Mouse (Mus musculus) intestine, embryonic 14.5 days (tissue): ENCODE data around the gene Sun2. TPM values are rescaled to one million over a fixed set of nuclear protein-coding genes. Genes with fewer than 3 reads are reported as not detected.

ENCODE experiments used
- ATAC-seq: fragments of 200-750 bp; cut with Nextera tagmentation; replicated peaks from 2 replicates; pipeline ENCODE4 v1.8.0; 2017; ENCODE audit warnings: low read depth, moderate number of reproducible peaks, moderate TSS enrichment, moderate library complexity; ENCODE audit not compliant: low FRiP score, low TSS enrichment
- DNase-seq: peaks from one replicate; pipeline ENCODE4 v3.0.0-alpha.2; 2018; ENCODE audit warnings: low spot score
- H3K27ac ChIP-seq: fragments of 300-500 bp; sonication (generic); 2 replicates; pipeline ENCODE4 v1.5.1; 2014; ENCODE audit warnings: low read depth, mild to moderate bottlenecking, control low read depth
- H3K27me3 ChIP-seq: fragments of 300-500 bp; sonication (generic); replicated peaks from 2 replicates; pipeline ENCODE4 v1.6.1; 2014; ENCODE audit warnings: low read length, control low read depth; ENCODE audit not compliant: control insufficient read depth, insufficient read depth
- H3K36me3 ChIP-seq: fragments of 300-500 bp; sonication (generic); 2 replicates; pipeline ENCODE4 v1.6.1; 2014; ENCODE audit warnings: low read length, control low read depth; ENCODE audit not compliant: control insufficient read depth, insufficient read depth
- H3K4me1 ChIP-seq: fragments of 300-500 bp; sonication (generic); replicated peaks from 2 replicates; pipeline ENCODE4 v1.6.1; 2014; ENCODE audit warnings: low read length, control low read depth, mixed read lengths; ENCODE audit not compliant: control insufficient read depth, insufficient read depth
- H3K4me2 ChIP-seq: fragments of 300-500 bp; sonication (generic); 2 replicates; pipeline ENCODE4 v1.6.1; 2014; ENCODE audit warnings: low read length
- H3K4me3 ChIP-seq: fragments of 300-500 bp; sonication (generic); 2 replicates; pipeline ENCODE4 v1.5.1; 2014; ENCODE audit warnings: low read depth, low read length, control low read depth, mixed read lengths
- H3K9ac ChIP-seq: fragments of 300-500 bp; sonication (generic); 2 replicates; pipeline ENCODE4 v1.6.1; 2014; ENCODE audit warnings: mild to moderate bottlenecking, low read length
- H3K9me3 ChIP-seq: fragments of 300-500 bp; sonication (generic); 2 replicates; pipeline ENCODE4 v1.6.1; 2016; ENCODE audit warnings: low read length, control low read depth; ENCODE audit not compliant: control insufficient read depth
- WGBS: fragments of 180-500 bp; shearing (Covaris S2); extraction: QIAGEN DNeasy Blood & Tissue Kit; methylation state at CpG from one replicate; pipeline ENCODE4 v1.1.7; 2014; 5-methylcytosine and 5-hydroxymethylcytosine counted together
- polyA plus RNA-seq: library from polyadenylated mRNA; unstranded; fragments of >200 nt; fragmentation: Nextera tagmentation; extraction: Ambion mirVana; gene quantifications from 2 replicates; pipeline ENCODE4 v1.2.1, GENCODE M21; 2014

The Sun2 gene
- polyA plus RNA-seq, 1 experiment from 2014 or later = 5.4 TPM

DNA sequence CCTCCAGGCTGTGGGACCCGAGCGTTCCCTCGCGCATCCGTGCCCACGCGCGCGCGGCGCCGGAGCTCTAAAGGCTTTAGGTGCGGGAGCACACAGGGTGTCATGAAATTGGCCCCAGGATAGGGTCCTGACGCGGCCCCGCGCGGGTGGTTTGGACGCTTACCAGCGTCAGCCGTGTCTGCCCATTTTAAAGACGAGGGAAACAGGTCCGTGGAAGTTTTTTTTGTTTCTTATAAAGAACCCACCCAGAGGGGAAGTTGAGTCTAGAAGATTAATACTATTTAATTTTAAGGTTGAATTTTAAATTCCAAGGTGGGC lies 329 bp upstream of the Sun2 start:
- H3K9me3 ChIP-seq = no peaks in the 10 kb centered on the region
- peaks cover 17% of the 10 kb centered on the region for H3K36me3 ChIP-seq
- peak overlapping the region; percentile 70; the same call in 1 of the 2 replicates for H3K27ac ChIP-seq
- ATAC-seq (no peak), DNase-seq (no peak)
- H3K27me3 ChIP-seq = no peaks in the 10 kb centered on the region
- H3K9ac ChIP-seq = peak overlapping the region; percentile 79
- H3K4me2 ChIP-seq = peak overlapping the region; percentile 76
- H3K4me3 ChIP-seq = peak overlapping the region; percentile 95
- under 1% methylated on average over 23 of the region's 23 CpGs for WGBS
- peaks cover 13% of the 10 kb centered on the region for H3K4me1 ChIP-seq

DNA sequence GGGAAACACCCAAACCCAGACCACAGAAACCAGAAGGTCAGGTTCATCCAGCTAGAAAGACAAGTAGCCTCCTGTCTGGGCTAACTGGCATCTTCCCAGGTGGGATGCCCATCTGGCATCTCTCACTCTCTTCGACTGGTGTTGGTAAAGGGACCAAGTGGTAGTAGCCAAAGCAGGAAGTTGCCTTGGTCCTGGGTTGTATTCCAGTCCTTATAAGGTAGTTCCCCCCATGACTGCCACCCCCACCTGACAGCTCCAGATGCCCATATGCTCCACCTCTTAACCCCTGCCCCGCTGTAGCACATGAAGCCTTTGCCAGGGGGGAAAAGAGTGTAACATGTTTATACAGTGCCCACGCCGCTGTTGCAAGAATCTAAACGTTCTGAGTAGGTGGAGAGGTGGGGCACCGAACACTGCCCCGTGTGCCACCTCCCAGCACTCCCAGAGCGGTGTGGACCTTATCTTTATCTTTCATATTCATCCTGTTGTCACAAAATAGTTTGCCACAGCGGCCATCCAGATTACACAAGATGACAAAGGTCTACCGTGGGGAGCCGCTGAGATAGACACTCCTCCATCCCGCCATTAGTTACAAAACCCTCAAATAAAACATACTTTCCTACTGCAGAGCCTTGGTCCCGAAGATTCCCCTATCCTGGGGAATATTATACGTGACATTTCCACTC lies 1.0 kb downstream of the Sun2 start:
- Histone ChIP-seq H3K36me3 (peaks cover 31% of the 10 kb centered on the region), H3K9me3 (no peaks in the 10 kb centered on the region), H3K27ac (no peak overlapping the region), H3K27me3 (no peaks in the 10 kb centered on the region), H3K4me3 (peak overlapping the region; percentile 95), H3K4me2 (peak overlapping the region; percentile 76), H3K9ac (peak overlapping the region; percentile 79), H3K4me1 (peaks cover 13% of the 10 kb centered on the region)
- ATAC-seq = no peak
- DNase-seq = peak; percentile 54
- 11% methylated on average over 14 of the region's 14 CpGs for WGBS

DNA sequence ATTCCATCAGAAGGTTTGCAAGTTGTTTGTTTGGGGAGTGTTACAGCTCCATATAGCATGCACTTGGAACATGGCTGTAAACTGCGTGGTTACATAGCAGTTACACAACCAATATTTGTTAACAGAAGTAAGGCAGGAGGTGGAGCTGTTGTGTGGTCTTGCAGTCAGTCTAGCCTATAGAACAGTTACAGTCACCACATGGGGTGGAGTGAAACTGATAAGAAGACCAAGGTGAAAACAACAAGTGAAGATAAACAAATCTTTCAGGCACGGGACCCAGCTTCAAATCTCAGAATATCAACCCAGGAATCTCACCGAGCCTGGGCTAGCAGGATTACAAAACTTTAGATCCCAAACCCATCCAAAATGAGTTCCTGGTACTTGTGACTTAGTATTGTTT lies 1.6 kb downstream of the Sun2 start:
- Histone ChIP-seq H3K9ac (no peak overlapping the region), H3K4me1 (peaks cover 13% of the 10 kb centered on the region), H3K9me3 (no peaks in the 10 kb centered on the region), H3K27ac (no peak overlapping the region), H3K36me3 (peaks cover 35% of the 10 kb centered on the region), H3K27me3 (no peaks in the 10 kb centered on the region), H3K4me3 (peak overlapping the region; percentile 95), H3K4me2 (peak overlapping the region; percentile 76)
- no peak for ATAC-seq
- DNase-seq = no peak
- WGBS = 70% methylated on average over 3 of the region's 3 CpGs

DNA sequence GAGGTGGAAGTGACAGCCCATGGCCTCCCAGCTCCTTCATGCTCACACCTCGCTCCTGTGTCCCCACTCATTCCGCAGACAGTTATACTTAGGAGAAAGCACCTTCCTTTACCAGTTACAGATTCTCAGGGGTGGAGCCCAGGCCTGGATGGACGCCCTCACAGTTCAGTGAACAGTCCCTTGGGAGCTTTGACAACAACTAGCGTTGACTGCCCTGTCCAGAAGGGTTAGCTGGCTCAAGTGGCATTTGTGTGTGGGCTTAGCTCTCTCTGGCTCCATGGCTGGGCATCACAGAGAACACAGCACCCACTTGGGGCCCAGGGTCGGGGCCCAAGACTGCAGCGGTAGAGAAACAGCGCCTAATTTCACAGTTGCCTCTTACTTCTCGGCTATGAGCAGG lies 8.0 kb downstream of the Sun2 start:
- DNase-seq = no peak
- Histone ChIP-seq H3K4me2 (no peak overlapping the region), H3K27me3 (no peaks in the 10 kb centered on the region), H3K27ac (no peak overlapping the region), H3K9me3 (no peaks in the 10 kb centered on the region), H3K36me3 (peaks cover 83% of the 10 kb centered on the region), H3K9ac (no peak overlapping the region), H3K4me1 (no peaks in the 10 kb centered on the region), H3K4me3 (no peak overlapping the region)
- 85% methylated on average over 8 of the region's 8 CpGs for WGBS
- no peak for ATAC-seq

DNA sequence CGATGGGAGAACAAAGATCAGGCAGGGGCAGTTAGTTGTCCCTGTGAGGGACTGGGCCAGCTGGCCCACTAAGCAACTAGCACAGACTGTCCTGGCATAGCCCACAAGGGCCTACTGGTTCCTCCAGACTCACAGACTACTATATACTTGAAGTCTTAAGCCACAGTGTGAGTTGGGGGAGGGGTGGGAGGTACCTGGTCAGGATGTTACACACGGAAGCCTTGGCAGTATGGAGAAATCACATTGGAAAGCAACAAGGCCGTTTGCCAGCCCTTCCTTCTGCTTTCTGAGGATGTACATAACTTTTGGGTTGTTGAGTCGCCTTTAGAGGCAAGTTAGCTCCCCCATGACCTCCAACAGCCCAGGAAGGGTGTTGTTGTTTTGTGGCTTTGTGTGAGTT lies 8.7 kb downstream of the Sun2 start:
- 74% methylated on average over 4 of the region's 4 CpGs for WGBS
- H3K27me3 ChIP-seq = no peaks in the 10 kb centered on the region
- peaks cover 84% of the 10 kb centered on the region for H3K36me3 ChIP-seq
- no peaks in the 10 kb centered on the region for H3K4me1 ChIP-seq
- no peak overlapping the region for H3K4me2 ChIP-seq
- H3K9ac ChIP-seq = no peak overlapping the region
- no peak overlapping the region for H3K27ac ChIP-seq
- H3K9me3 ChIP-seq = no peaks in the 10 kb centered on the region
- DNase-seq (no peak), ATAC-seq (no peak)
- H3K4me3 ChIP-seq = no peak overlapping the region

DNA sequence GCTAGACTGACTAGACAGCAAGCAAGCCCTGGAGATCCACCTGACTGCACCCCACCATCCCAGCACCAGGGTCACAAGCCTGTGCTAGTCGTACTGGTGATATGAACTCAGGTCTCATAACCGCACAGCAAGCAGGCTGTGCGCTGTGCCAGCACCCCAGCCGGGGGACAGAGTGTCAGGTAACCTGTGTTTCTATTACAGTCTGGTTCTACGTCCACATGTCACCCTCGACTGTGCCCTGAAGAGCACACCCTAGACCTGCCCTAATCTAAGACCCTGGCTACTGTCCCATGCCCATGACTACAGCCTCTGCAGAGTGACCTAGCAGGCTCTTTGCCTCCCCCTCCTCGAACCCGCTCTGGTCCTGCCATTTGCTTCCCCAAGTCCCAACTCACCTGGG lies 9.1 kb downstream of the Sun2 start:
- Histone ChIP-seq H3K27ac (no peak overlapping the region), H3K9ac (no peak overlapping the region), H3K9me3 (no peaks in the 10 kb centered on the region), H3K36me3 (peaks cover 83% of the 10 kb centered on the region), H3K4me2 (no peak overlapping the region), H3K4me1 (no peaks in the 10 kb centered on the region), H3K27me3 (no peaks in the 10 kb centered on the region), H3K4me3 (no peak overlapping the region)
- WGBS = 94% methylated on average over 8 of the region's 8 CpGs
- ATAC-seq (no peak), DNase-seq (no peak)

DNA sequence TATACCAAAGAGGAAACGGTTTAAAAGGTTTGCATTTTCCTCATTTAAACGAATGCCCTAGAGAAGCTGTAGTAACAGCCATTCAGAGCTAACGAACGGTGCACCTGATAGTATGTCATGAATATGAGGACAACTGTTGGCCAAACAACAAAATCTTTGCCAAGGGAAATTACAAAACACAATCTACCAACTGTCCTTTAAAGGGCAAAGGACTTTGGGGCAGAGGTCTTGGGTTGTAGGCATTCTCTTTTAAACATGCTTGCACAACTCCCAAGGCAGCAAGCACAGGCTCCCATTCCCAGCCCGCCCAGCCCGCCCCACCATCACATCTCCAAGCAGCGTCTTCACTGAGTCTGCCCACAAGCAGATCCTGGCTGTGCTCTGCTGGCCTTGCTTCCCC lies 10.8 kb downstream of the Sun2 start:
- H3K4me1 ChIP-seq = no peaks in the 10 kb centered on the region
- 89% methylated on average over 7 of the region's 7 CpGs for WGBS

DNA sequence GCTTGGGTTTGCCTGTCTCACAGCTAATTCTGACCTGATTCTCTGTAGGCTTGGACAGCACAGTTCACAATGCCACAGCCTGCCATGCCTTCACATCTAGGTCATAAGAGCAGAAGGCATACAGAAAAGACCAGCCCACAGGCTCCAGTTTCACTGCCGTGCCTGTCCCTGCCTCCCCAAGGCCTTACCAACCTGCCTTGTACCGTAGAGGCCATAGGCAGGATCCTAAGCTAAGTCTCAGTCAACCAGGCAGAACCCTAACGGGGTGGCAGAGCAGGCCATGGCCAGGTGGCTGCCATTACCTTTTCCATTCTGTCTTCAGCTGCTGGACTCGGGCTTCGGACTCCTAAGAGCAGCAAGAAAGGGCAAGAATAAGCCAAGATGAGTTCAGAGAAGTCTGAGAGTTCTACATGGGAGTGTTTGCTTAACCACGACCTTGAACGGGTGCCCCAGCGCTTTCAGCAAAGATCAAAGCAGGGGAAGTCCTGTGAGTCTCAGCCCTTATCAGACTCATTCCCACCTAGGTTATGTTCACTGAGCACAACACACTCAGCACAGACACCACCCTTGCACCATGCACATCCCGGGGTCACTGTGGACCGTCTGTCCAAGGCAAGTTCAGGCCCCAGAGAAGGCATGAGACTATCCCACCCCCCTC lies 13.5 kb downstream of the Sun2 start:
- no peak for DNase-seq
- peaks cover 85% of the 10 kb centered on the region for H3K36me3 ChIP-seq
- H3K4me3 ChIP-seq = no peak overlapping the region
- WGBS = 72% methylated on average over 10 of the region's 10 CpGs
- no peak overlapping the region for H3K27ac ChIP-seq
- no peaks in the 10 kb centered on the region for H3K9me3 ChIP-seq
- no peak overlapping the region for H3K9ac ChIP-seq
- H3K4me2 ChIP-seq = no peak overlapping the region
- ATAC-seq = no peak
- H3K4me1 ChIP-seq = no peaks in the 10 kb centered on the region
- no peaks in the 10 kb centered on the region for H3K27me3 ChIP-seq

More for the DNA sequence above, 10.8 kb downstream of the Sun2 start:
- no peak overlapping the region for H3K4me2 ChIP-seq
- no peak overlapping the region for H3K9ac ChIP-seq
- peaks cover 83% of the 10 kb centered on the region for H3K36me3 ChIP-seq
- no peaks in the 10 kb centered on the region for H3K9me3 ChIP-seq
- H3K27me3 ChIP-seq = no peaks in the 10 kb centered on the region
- no peak for DNase-seq
- ATAC-seq = no peak
- H3K27ac ChIP-seq = no peak overlapping the region
- H3K4me3 ChIP-seq = no peak overlapping the region

DNA sequence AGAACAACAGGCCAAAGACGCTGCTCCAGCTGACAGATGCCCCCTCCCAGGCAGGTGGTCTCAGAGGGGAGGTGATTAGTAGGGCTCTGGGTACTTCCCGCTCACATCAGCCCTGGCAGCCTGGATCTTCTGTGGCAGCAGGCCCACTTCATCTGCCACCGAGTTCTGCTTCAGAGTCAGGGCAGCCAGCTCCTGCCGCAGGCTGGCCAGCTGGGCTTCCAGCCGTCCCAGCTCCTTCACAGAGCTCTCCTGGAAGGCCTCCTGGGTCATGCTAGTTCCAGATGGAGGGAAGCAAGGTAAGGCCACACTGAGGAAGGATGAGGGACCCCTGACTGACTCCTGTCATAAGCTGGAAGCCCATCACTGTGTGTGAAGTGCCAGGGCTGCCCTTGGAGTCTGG lies 14.0 kb downstream of the Sun2 start:
- Histone ChIP-seq H3K9ac (no peak overlapping the region), H3K27ac (no peak overlapping the region), H3K4me3 (no peak overlapping the region), H3K4me2 (no peak overlapping the region), H3K36me3 (peaks cover 79% of the 10 kb centered on the region), H3K4me1 (no peaks in the 10 kb centered on the region), H3K9me3 (no peaks in the 10 kb centered on the region), H3K27me3 (no peaks in the 10 kb centered on the region)
- no peak for ATAC-seq
- WGBS = 72% methylated on average over 5 of the region's 5 CpGs
- DNase-seq = no peak
